Mouse (Mus musculus): ENCODE measurements around the gene Gorasp1.

The Gorasp1 gene

DNA sequence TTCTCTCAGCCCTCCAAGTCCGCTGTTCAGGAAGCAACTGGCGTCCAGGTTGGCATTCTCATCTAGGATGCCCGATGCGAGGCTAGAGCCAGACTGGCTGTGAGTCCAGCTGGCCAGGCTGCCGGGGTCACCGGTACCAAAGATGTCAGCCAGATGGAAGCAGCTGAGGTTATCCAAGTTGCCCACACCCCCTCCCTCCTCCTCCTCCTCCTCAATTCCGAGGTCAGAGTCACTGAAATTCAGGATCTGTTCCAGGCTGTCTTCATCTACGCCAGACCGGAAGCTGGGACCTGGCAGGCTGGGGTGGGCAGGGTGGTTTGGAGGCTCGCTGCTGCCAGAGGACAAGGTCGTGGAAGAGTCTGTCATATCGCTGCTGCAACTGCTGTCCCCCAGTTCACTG is 35.2 kb upstream of the Gorasp1 start:
- DNase-seq (ENCODE audit: low spot score), result no peak

DNA sequence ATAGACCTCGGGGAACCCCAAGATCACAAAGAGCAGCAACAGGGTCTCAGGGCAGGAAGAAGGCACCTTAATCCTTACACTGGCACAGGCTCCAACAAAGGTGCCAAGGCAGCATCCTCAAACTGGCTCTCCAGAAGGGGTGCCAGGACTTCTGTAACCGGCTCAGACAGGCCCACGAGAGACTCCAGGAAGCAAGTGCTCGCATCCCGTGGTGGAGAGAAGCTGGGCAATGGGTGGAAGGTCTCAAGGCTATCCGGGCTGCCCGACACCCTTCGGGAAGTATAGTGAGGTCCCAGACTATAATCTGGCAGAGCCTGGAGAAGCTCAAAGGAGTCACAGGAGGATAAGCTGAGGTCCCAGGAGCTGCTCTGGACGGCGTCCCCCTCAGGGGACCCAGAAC is 34.8 kb upstream of the Gorasp1 start:
- DNase-seq (ENCODE audit: low spot score), result no peak

DNA sequence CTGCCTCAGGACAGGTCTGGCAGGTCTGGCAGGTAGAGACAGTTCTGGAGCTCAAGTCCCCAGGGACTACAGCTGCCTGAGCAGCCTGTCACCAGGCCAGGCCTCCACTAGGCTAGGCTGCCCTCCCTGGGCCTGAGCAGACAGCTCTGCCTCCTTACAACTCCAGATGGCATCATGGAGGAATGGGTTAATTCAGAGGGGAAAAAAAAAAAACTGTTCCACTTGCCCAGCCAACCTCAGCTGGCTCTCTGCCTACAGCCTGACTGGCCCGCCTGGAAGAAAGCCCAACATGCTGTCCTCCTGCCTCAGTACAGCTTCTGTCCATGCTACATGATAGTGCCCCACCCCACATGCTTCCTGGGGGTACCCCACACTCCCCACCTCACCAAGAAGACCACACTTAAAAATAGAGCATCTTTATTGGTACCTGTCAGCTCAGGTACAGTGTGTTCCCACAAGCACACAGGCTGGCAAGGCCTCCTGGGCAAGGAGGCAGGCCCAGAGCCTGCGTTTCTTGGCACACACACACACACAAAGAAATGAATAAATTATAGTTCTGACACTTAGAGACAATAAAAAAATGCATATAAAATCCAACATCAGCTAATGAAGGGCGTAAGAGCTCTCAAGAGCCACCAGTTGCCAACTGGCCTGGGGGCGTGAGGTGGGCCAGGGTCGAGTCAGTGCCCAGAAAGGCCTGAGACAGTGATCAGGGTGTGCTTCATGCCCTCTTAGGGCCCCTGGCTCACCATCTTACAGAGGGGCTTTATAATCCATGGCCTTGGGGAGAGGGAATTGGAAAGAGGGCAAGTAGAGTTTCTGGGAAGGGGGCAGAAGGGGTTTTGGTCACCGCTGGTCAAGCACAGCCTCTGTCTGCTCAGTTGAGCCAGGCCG is 33.6 kb upstream of the Gorasp1 start:
- no peak for DNase-seq (ENCODE audit: low spot score)

DNA sequence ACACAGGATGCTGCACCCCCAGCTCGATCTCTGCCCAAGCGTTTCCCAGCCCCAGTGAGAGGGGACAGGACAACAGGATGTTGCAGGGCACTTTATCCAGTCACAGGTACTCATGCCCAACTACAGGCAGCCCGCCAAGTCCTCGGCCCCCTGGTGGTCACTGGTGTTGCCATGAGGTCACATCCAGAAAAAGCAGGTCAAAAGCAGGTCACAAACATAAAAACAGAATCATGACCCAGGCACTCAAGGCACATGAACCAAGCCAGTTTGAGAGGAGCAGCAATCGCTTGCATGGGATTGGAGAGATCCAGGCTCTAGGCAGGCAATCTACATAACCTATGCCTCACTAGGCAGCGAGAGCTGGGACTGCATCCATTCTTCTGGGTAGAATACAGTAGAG is 32.9 kb upstream of the Gorasp1 start:
- no peak for DNase-seq (ENCODE audit: low spot score)

DNA sequence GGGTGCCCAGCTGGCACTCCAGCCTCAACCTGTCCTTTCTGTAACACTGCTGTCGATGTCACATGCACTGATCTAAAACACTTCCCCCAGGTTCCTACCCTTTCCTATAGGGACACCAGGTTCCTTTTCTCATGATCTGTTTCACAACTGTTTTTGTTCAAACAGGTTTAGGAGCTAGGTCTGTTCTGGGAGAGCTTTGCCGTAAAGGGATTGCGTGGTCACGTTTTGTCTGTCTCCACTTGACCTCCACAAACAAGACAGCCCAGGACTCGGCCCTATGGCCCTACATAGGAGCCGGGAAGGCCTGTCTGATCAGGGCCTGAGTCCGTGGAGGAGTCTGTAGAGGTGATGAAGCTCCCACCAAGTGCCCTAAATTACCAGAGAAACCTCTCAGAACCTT is 32.4 kb upstream of the Gorasp1 start:
- DNase-seq (ENCODE audit: low spot score), result no peak

DNA sequence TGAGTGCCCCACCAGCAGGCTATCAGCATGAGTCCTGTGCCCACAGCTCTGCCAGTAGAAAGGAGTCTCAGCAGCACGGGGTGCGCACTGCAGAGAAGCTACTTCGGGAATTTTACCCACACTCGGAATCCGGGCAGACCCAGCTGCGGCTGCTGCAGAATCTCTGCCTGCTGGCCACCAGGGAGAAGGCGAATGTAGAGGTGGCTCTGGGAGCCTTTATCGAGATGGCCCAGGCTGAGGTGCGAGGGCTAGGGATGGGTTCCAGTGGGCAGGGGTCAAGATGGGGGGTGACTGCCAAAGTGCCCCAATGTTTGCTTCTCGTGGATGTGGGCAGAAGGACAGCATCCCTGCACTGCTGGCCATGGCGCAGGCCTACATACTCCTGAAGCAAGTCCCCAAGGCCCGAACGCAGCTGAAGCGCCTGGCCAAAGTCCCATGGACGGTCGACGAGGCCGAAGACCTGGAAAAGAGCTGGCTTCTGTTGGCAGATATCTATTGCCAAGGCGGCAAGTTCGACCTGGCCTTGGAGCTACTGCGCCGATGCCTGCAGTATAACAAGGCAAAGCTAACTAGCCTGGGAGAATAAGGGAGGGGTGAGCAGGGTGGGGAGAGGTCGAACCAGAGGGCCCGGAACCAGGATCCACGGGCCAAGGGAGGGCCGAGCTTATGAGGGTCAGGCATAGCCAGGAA is 29.0 kb upstream of the Gorasp1 start:
- DNase-seq (ENCODE audit: low spot score), result no peak

DNA sequence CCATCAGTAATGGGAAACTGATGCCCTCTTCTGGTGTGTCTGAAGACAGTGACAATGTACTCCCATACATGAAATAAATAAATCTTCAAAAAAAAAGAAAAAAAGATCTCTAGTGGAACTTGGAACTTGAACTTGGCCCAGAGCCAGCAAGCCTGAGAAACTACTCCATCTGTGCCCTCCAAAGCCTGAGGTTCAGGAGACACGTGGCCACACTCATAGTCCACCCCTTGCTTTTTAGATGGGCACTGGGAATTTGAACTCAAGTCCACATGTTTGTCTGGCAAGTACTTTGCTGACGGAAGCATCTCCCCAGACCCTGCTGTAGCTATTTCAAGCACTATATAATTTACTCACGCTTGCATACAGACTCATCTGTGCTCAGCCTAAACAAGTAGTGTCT is 27.8 kb upstream of the Gorasp1 start:
- no peak for DNase-seq (ENCODE audit: low spot score)

DNA sequence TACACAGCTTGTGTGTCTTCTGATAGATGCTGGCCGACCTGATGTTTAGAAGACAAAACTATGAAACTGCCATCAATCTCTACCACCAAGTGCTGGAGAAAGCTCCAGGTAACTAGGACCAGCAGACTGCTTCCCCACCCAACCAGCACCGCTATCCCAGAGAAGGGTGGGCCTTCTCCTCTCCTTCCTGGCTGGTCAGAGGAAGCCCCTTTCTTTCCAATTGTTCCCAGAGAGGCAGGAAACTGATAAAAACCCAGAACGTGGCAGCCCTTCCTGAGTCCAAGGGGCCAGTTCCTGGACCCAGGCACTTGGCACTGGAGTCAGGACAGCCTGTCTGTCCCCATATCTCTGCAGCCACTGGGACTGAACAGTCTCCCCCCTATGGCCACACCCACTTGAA is 26.8 kb upstream of the Gorasp1 start:
- no peak for DNase-seq (ENCODE audit: low spot score)

DNA sequence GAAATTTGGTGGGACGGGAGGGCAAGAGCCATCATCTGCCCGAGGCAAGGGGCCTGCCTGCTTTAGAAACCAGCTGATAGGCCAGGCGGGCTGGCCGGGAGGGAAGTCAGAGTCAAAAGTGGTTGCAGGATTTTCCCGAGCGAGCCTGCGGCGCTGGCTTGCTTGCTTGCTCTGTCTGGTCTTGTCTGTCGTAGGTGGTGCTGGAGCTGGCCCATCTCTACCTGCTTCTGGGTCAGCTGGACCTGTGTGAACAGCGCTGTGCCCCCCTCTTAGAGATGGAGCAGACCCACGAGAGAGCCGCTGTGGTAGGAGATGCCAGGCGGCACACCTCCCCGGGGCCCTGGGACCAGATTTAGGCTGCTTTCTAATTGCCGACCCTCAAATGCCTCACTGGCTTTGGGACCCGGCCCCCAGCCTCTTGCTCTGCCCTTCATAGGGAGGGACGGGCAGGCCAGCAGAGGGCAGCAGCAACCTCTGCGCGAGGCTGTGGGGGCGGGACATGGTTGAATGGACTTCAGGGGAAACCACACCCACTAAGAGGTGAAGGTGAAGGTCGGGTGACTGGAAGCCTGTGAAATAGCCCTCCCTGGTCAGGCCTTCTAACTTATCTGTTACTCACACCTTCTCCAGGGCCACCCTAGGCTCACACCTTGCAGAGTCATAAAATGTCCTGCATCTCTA is 25.8 kb upstream of the Gorasp1 start:
- DNase-seq (ENCODE audit: low spot score), result no peak

DNA sequence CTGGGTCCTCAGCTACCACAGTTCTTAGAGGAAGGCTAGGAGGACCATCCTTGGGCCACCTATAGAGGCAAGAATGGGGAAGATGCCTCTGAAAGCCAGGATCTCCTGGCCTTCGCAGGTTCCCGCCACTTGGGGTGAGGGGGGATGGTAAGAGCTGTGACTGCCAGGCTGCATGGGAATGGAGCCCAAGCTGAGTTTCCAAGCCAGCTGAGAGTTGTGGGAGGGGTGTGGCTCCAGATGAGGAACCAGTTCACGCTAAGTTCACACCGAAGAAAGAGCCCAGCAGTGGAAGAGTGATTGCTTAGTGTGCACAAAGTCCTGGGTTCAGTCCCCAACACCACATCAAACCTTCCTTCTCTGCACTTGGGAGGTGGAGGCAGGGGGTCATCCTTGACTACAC is 24.9 kb upstream of the Gorasp1 start:
- no peak for DNase-seq (ENCODE audit: low spot score)

DNA sequence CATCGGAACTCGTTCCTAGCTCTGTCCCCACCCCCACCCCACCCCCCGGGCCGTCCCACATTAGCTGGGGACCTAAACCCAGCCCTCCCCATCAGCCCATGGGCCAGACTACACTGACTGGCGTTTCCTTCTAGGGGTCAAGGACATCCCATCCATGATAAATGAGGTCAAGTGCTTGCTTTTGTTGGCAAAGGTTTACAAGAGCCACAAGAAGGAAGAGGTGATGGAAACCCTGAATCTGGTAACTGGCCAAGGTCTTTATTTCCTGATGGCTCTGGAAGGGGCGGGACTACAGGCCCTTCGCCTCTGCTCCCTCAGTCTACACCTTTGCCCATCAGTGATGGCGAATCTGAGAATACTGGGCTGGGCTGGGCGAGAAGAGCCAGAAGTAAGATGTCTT is 21.5 kb upstream of the Gorasp1 start:
- DNase-seq (ENCODE audit: low spot score), result no peak

DNA sequence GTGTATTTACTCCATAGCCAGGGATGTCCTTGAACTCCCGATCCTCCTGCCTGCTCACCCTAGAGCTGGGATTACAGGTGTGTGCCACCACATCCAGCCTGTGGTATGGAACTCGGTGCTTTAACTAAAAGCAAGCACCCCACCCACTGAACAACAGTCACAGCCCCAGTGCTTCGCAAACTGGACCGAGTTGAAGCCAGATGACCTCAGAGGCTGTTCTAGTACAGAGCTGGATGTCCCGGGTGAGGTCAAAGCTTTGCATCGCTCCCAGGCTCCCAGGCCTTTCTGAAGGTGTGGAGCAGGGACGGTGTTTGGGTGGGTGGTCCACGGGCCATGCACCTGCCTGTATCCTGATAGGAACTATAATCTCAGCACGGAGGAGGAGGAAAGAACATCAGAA is 14.0 kb upstream of the Gorasp1 start:
- DNase-seq (ENCODE audit: low spot score), result no peak

DNA sequence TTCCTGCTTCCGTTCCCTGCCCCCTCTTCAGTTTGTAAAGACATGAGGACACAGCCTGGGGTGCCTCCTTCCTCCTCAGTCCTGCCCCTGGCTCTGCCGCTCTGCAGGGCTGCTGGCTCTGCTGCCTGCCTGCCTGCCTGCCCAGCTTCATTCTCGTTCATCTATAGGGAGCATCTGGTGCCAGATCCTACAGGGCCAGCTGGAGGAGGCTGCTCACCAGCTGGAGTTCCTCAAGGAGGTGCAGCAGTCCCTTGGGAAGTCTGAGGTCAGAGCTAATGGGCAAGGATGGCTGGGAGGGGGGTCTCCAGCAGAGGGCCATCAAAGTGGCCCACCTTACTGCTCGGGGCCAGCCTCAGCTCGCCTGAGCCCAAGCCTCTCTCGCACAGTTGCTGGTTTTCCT is 13.1 kb upstream of the Gorasp1 start:
- DNase-seq (ENCODE audit: low spot score), result no peak

DNA sequence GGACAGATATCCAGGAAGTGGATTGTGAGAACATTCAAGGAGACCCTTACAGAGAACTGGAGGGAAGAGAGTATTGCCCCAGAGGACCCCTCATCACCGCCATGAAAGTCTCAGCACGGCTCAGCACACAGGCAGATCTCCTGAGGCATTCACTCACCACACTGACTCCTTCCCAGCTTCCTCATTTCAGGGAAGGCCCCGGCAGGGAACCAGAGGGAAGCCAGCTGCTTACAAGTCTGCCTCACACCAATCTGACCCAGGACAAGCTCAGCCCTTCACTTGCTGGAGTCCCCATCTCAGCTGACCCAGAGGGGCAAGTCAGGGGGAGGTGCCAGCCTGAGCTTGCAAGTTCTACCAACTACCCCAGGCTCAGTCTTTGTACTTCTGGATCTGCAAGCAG is 11.4 kb upstream of the Gorasp1 start:
- no peak for DNase-seq (ENCODE audit: low spot score)

DNA sequence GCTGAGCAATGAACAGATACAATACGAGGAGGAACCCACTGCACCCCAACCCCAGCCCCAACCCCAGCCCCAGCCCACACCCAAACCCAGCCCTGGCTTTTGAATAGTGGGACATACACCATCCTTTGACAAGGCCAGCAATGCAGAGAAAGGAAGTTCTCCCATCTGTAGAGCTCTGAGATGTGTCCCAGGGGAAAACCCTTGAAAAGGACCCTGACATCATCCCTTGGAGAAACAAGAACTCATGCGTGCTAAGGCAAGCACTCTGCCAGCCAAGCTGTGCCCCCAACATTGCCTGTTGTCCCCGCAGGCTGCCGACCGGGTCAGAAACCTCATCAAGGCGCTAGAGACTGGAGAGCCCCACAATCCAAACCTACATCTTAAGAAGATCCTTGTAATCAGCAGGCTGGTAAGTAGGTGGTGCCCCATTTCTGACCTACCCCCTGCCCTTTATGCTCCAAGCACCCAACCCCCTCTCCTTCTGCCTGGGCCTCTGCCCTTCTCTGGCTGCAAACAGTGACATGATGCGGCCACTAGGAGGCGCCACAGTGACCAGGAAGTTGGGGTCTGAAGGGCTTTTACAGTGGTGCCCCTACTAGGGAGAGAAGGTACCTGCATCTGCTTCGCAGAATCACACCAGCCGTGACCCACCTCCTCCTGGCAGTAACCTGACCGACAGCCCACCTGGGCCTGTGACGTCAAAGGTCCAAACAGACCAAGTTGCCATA is 8.0 kb upstream of the Gorasp1 start:
- no peak for DNase-seq (ENCODE audit: low spot score)

DNA sequence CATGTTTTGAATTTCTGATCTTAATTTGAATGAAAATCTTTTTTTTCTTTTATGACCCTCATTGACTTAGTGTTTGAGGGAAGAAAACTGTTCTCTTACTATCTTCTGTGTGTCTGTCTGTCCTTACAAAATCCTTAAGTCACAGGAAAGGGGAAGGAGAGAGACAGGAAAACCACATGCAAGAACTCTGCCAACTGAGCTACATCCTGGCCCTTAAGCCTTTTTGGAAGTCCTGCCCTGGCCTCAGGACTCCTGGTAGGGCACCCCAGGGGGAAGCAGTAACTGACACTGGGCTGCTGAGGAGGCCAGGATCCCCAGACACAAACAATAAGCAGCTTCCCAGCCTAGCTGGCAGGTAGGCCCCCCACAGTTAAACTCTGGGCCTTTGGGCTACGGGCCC is 6.0 kb upstream of the Gorasp1 start:
- no peak for DNase-seq (ENCODE audit: low spot score)

DNA sequence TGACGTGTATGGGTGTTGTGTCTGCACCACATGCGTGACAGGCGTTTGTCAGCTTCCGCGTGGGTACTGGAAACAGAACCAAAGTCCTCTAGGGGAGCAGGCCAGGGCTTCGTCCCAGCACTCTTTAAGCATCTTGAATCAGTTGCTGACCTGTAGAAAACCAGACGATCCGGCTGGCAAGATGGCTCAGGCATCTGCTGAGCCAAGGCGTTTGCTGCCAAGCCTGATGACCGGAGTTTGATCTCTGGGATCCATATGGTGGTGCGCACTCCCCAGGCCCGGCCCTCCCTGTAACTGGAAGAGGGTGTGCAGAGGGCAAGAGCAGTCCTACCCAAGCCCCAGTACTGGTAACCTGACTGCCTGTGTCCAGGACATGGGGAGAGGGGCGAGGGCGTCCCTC is 4.5 kb upstream of the Gorasp1 start:
- DNase-seq (ENCODE audit: low spot score), result no peak

DNA sequence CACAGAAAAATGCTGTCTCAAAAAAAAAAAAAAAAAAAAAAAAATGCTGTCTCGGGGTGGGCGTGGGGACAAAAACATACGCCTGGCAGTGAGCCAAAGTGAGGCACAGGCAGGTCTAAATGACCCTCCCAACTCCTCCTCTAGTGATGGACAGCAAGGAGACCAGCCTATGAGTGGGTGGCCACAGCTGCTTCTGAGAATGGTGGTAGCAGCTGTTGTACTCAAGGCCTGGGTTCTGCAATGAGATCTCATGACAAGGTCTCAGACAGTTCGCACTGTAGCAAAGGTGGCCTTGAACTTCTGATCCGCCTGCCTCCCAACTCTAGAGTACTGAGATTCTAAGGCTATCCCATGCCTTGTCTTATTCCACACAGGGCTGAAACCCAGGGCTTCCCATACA is 4.0 kb upstream of the Gorasp1 start:
- no peak for DNase-seq (ENCODE audit: low spot score)

DNA sequence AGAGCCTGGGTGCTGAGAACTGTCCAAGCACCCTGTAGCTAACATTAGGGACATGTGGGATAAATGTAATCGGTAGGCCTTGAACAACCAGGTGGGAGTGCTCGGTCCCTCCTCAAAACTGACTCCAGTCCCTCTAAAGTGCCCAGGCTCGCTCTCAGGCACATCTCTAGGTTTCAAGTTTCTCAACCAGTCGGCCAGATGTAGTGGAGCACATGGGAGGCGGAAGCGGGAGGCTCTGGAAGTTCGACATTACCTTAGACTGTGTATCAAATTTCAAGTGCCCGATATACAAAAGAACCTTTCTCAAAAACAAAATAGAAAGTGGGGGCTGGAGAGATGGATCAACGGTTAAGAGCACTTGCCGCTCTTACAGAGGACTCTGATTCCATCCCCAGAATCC is 2.3 kb upstream of the Gorasp1 start:
- no peak for DNase-seq (ENCODE audit: low spot score)

DNA sequence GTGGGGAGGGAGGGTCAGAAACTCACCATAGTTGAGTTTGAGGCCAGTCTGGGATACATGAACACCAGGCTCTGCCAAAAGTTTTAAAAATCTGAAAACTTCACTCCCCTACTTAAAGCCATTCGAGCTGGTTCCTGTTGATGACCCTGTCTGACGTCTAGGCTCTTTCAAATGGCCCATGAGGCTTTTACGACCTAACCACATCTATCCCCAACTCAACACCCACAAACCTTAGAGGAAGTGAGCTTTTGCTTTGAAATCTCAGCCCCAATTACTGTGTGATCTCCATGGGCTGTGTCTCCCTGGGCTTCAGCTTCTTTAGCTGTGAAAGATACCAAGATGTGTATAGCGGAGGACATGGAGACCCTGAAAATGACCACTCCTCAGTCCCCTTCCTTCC is 1.1 kb upstream of the Gorasp1 start:
- no peak for DNase-seq (ENCODE audit: low spot score)

DNA sequence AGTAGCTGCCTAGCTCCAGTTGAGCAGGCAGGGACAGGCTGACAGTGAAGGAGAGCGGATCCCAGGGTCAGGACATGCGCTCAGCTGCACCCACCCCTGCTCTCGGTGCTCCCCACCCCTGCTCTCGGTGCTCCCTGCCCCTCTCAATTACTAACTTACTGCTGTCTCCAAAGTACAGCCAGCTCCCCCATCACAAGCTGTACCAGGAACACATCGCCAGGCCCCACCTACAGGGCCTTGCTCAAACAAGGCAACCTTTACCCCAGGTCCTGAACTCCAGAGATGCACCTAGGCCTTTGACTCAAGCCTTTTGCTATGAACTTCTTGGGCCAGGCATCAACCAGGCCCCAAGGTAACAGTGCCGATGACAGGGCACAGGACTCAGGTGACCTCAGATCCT is 3.7 kb downstream of the Gorasp1 start:
- no peak for DNase-seq (ENCODE audit: low spot score)

DNA sequence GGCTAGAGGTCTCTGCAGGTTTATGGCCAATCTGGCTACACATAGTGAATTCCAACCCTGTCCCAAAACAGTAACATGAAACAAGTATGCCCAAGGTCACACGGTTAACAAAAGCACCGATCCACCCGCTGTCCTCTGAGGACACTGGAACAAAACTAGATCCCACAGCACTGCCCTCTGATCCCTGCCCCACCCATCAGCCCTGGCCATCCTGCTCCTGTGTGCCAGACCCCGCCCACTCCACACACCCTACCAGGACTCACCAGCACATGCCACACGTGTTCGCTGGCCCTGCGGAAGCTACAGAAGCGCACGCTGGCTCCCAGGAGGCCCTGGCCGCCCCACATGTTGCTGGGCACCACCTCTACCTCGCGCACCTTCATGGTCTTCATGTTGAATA is 5.0 kb downstream of the Gorasp1 start:
- no peak for DNase-seq (ENCODE audit: low spot score)

DNA sequence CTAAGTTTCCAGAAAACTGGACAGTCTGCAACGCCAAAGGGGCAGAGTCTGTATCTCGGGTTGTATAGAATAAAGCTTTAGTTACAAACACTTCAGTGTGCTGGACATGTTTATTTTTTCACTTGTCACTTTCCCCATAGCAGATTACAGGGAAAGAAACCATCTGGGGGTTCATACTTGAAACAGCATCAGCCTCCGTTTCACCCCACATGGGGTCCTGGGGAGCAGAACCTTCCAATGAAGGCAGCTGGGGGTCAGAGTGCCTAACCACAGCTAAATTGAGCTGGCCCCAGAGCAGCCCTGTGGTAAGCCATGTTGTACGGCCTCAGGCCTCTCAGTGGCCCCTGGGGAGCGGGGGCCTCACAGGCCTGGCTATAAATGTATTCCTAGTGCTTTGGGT is 10.9 kb downstream of the Gorasp1 start:
- DNase-seq (ENCODE audit: low spot score), result no peak
